Mouse (Mus musculus) frontal cortex, postnatal 10 days (tissue): ENCODE measurements around the gene B3gnt5.
"Not testable (repeated sequence)": the region's sequence is repeated elsewhere in the genome, so short reads cannot be mapped to it uniquely, and the experiment has no call there.

Experiments used
- DNase-seq, 2 experiments: peaks; one replicate each; pipeline ENCODE4 v3.0.0; 2022; ENCODE audit warnings: low spot score in 2 of 2, mixed read lengths in 1 of 2

B3gnt5 gene

DNA sequence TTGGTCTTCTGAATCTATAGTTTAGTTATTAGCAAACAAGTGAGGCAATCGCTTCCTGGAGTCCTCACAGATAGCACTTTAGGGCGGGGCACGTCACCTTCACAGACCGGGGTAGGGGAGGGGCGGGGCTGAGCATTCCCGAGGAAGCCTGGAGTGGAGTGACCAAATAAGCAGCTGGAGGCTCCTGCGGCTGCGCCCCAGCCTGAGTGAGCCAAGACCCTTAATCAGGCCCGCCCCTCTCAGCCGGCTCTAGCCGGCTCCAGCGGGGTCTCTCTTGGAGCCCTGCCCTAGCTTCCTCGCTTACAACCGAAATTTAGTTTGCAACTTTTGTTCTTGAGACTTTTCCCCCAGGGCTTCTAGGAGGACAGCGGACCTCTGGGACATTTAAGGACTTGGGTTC lies at the start of gene B3gnt5:
TSS of gene B3gnt5 (plus strand) at position 135 of the 400 bp plus-strand sequence.
- DNase-seq, result peak in 1 of 2 experiments; percentile 5

GRCm38 (mm10) chr16:19720959-19721358 lies 39.0 kb upstream of the B3gnt5 start:
- no peak for DNase-seq

GRCm38 (mm10) chr16:19724139-19724538 lies 35.9 kb upstream of the B3gnt5 start:
- not testable (repeated sequence) for DNase-seq

DNA sequence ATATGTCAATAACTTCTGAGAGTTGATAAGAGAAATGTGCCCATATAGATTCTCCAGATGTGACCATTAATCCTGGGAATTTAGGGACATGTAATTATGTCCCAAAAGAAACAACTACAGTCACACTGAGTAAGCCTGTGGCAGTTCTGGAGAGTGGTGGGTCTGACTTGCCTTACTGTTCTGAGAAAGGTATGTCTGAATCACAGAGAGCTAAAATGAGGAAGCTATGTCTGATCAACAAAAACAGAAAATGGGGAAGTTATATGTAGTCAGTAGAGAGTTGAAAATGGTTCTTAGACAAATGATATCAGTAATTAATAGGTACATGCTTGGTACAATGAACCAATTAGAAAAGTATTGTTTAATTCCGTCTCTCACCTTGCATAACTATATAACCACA lies 27.1 kb upstream of the B3gnt5 start:
- no peak for DNase-seq

DNA sequence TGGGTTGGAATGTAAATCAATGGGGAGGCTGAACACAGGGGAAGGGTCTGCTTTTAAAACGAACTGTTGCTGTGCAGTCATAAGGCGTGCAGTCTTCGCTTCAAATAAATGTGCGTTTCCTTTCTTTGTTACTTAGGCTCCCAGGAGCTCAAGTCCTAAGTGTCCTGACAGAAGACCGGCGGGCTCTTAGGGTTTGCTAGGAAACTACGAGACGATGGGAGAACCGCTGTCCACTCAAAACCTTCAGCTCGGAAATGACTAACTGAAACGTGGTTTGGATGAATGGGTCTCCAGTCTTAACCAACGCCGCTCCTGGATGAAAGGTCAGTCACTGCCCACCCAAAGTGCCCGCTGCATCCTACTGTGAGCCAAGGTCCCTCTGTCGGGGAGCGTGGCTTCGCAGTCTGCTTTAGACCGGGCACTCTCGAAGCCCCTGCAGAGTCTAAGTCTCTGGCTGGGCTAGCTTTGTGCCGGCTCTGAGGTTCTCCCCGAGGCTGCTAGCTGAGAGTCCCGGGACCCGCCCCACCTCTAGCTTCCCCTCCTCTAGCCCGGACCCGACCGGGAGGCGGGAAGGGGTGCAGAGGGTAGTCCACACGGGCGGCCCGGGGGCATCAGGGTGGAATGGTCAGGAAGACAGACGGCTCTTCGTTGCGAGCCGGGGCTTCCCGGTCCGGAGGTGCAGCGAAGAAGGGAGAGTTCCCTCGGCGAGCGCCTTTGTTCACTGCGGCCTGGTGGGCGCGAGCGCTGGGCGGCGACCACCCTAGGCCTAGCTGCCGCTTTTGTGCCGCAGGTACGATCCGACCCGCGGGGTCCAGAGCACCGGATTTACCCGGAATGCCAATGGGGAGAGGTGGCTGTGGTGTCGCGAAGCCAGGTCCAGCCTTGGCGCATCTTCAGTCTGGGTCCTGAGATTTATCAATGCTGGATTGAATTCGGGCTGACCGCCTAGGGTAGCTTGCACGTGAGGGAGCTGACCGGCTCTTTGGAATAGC lies 793 bp downstream of the B3gnt5 start:
- peak in 1 of 2 experiments; percentile 14 for DNase-seq

DNA sequence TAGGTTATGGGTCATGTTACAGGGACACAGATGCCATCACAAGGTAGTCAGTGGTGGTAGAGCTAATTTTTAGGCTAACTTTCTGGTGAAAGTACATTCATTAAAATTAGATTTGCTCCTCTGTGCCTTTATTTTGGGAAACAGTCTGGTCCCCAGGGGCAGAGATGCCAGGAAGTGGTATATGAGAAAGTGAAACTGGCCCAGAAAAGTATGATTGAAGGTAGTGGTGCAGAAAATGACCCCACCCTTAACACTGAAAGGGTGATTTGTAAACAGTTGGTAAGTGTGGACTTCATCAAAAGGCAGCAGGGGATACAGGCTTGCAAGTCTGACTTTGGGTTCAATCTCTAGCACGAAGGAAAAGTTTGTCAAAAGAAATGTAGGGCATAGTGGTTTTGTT lies 1.7 kb downstream of the B3gnt5 start:
- DNase-seq, result no peak

- DNase-seq, result no peak
These were observed 6.1 kb downstream of the B3gnt5 start for GRCm38 (mm10) chr16:19766107-19766506.

GRCm38 (mm10) chr16:19768046-19768445 lies 8.0 kb downstream of the B3gnt5 start:
- DNase-seq, result no peak

- no peak for DNase-seq
These were observed 12.0 kb downstream of the B3gnt5 start for GRCm38 (mm10) chr16:19772013-19772412.

GRCm38 (mm10) chr16:19786386-19787090 lies 26.5 kb downstream of the B3gnt5 start:
- DNase-seq, result no peak

GRCm38 (mm10) chr16:19789914-19790313 lies 29.9 kb downstream of the B3gnt5 start:
- DNase-seq, result no peak

DNA sequence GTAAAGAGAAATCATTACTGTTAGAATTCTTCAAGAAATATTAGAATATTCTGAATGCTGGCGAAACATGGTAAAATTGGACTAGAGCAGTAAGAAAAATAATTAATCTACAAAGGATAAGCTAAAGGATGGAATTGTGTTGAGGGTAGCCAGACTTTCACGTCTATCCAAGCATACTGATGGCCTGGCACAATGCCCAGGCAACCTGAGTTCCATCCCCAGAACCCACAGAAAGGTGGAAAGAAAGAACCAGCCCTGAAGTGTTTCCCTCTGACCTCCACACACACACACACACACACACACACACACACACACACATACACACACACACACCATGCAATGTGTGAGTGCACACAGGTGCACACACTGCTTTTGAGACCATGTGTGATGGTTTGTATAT lies 58.8 kb downstream of the B3gnt5 start:
- no peak for DNase-seq
